17 mouse cellular contexts compared by ENCODE assay signal in genomic region chr6:45317455-45317854, GRCm38 (mm10).
"Had no signal": no experiment of that assay in that cellular context is flagged by ENCODE, and none has a peak within 500 bp of the region (broad histone marks: within the 10 kb centered on the region; RNA-seq: fewer than 3 reads in every experiment).

No protein-coding gene starts in this region.

- H3K9me3 ChIP-seq: liver, embryonic 15.5 days; lung, embryonic 15.5 days; megakaryocyte, embryonic 14.5 days; midbrain, embryonic 13.5 days; midbrain, embryonic 15.5 days; neural tube, embryonic 12.5 days had no signal

- H3K4me3 ChIP-seq: liver, embryonic 15.5 days; lung, embryonic 15.5 days; megakaryocyte, embryonic 14.5 days; midbrain, embryonic 13.5 days; midbrain, embryonic 15.5 days; neural tube, embryonic 12.5 days had no signal

- H3K27me3 ChIP-seq: liver, embryonic 15.5 days; lung, embryonic 15.5 days; megakaryocyte, embryonic 14.5 days; midbrain, embryonic 13.5 days; midbrain, embryonic 15.5 days; neural tube, embryonic 12.5 days had no signal

- H3K27ac ChIP-seq: liver, embryonic 15.5 days; lung, embryonic 15.5 days; macrophage; midbrain, embryonic 13.5 days; midbrain, embryonic 15.5 days; neural tube, embryonic 12.5 days had no signal

- H3K36me3 ChIP-seq: liver, embryonic 15.5 days; lung, embryonic 15.5 days; midbrain, embryonic 13.5 days; midbrain, embryonic 15.5 days; neural tube, embryonic 12.5 days had no signal

- DNase-seq: liver, postnatal 0 days; lung, adult 2 months; lung, postnatal 14 days; lung, postnatal 36 days; right cerebral cortex, postnatal 14 days; thymus, adult 18-20 months; thymus, postnatal 14 days; thymus, postnatal 36 days had no signal

- ATAC-seq: liver, postnatal 0 days; lung, postnatal 0 days; midbrain, embryonic 13.5 days; midbrain, embryonic 15.5 days had no signal

- H3K4me1 ChIP-seq: liver, embryonic 15.5 days; lung, embryonic 15.5 days; megakaryocyte, embryonic 14.5 days; midbrain, embryonic 13.5 days; midbrain, embryonic 15.5 days; neural tube, embryonic 12.5 days had no signal

- H3K4me2 ChIP-seq: liver, embryonic 15.5 days; lung, embryonic 15.5 days; midbrain, embryonic 11.5 days; midbrain, embryonic 13.5 days; midbrain, embryonic 15.5 days; neural tube, embryonic 12.5 days had no signal

- H3K9ac ChIP-seq: liver, embryonic 15.5 days; liver, postnatal 0 days; lung, embryonic 15.5 days; midbrain, embryonic 13.5 days; midbrain, embryonic 15.5 days; neural tube, embryonic 12.5 days had no signal
